Mouse (Mus musculus): ENCODE data around the gene Gm37240. TPM values are rescaled to one million over a fixed set of nuclear protein-coding genes. Genes with fewer than 3 reads are reported as not detected.

Gene Gm37240
- polyA plus RNA-seq, 1 experiment: 0.91 TPM

DNA sequence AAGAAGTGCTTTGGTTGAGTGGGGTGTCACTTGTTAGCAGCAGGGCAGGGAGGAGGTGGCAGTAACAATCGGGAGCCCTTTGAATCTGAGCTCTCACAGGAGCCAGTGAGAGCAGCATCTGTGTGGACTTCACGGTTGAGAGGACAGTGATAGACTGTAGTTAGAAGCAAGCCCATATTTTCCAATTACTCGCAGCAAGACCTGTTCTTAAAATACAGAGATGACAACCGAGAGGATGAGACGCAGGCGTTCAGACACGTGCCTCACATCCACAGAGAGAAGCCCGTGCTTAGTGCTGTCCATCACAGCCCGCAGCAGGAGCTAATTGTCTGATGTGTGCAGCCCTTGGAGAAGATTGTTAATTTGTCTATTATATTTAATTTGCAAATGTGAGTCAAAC lies 465.9 kb downstream of the Gm37240 start:
- Histone ChIP-seq H3K9me3 (replicated peaks; ENCODE audit: control insufficient read depth, insufficient read depth, low read length, poor library complexity, severe bottlenecking) (peaks cover 13% of the 10 kb centered on the region), H3K36me3 (ENCODE audit: control insufficient read depth, insufficient read depth, low read length, poor library complexity, severe bottlenecking) (no peaks in the 10 kb centered on the region), H3K4me1 (ENCODE audit: control insufficient read depth, insufficient read depth, low read length) (no peaks in the 10 kb centered on the region), H3K27ac (ENCODE audit: insufficient read depth, low read length) (no peak overlapping the region), H3K27me3 (ENCODE audit: control insufficient read depth, insufficient read depth, low read length, poor library complexity, severe bottlenecking) (no peaks in the 10 kb centered on the region), H3K4me3 (ENCODE audit: low read depth, low read length) (no peak overlapping the region), H3K9ac (ENCODE audit: low read depth, poor library complexity, severe bottlenecking) (no peak overlapping the region)
- TF ChIP-seq EP300 (IDR thresholded peaks at IDR 0.05; ENCODE audit: insufficient read depth, low read depth, low read length) (no peak), CTCF (IDR thresholded peaks at IDR 0.05; ENCODE audit: low read depth, low read length) (no peak), POLR2A (IDR thresholded peaks at IDR 0.05; ENCODE audit: insufficient read depth, low read length) (no peak)

DNA sequence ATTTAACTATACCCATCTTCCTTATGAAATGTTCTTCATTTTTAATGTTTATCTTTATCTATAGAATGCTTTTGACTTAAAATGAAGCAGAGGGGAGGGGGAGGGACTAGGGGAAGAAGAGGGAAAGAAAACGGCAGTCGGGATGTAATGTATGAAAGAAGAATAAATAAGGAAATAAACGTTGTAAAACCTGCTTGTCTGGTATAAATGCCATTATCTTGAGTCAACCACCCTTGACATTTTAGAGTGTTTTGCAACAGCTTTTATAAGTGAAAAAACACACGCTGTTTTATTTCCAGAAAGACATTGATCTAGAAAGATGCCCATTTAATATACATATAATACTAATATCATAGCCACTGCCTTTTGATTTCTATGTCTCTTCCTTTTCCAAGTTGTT lies 469.7 kb downstream of the Gm37240 start:
- Histone ChIP-seq H3K4me1 (ENCODE audit: control insufficient read depth, insufficient read depth, low read length) (no peaks in the 10 kb centered on the region), H3K9me3 (replicated peaks; ENCODE audit: control insufficient read depth, insufficient read depth, low read length, poor library complexity, severe bottlenecking) (peaks cover 13% of the 10 kb centered on the region), H3K9ac (ENCODE audit: low read depth, poor library complexity, severe bottlenecking) (no peak overlapping the region), H3K27ac (ENCODE audit: insufficient read depth, low read length) (no peak overlapping the region), H3K36me3 (ENCODE audit: control insufficient read depth, insufficient read depth, low read length, poor library complexity, severe bottlenecking) (no peaks in the 10 kb centered on the region), H3K27me3 (ENCODE audit: control insufficient read depth, insufficient read depth, low read length, poor library complexity, severe bottlenecking) (no peaks in the 10 kb centered on the region), H3K4me3 (ENCODE audit: low read depth, low read length) (no peak overlapping the region)
- TF ChIP-seq CTCF (IDR thresholded peaks at IDR 0.05; ENCODE audit: low read depth, low read length) (no peak), EP300 (IDR thresholded peaks at IDR 0.05; ENCODE audit: insufficient read depth, low read depth, low read length) (no peak), POLR2A (IDR thresholded peaks at IDR 0.05; ENCODE audit: insufficient read depth, low read length) (no peak)

DNA sequence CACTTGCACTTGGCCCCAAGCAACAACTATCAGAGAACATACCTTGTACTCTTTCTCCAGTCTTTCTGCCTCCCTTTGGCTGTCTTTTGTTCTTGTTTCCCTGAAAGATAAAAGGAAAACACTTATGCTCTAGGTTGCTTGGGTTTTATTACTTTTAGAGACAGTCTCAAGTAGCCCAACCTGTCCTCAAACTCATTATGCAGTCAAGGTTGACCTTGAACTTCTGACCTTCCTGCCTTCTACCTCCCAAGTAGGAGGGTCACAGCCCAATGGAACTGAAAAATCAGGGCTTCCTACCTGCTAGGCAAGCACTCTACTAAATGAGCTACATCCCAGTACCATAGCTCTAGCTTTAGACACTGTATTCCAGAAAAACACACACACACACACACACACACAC lies 488.5 kb downstream of the Gm37240 start:
- Histone ChIP-seq H3K36me3 (ENCODE audit: control insufficient read depth, insufficient read depth, low read length, poor library complexity, severe bottlenecking) (no peaks in the 10 kb centered on the region), H3K9me3 (replicated peaks; ENCODE audit: control insufficient read depth, insufficient read depth, low read length, poor library complexity, severe bottlenecking) (peaks cover 24% of the 10 kb centered on the region), H3K9ac (ENCODE audit: low read depth, poor library complexity, severe bottlenecking) (no peak overlapping the region), H3K27ac (ENCODE audit: insufficient read depth, low read length) (no peak overlapping the region), H3K4me3 (ENCODE audit: low read depth, low read length) (no peak overlapping the region), H3K27me3 (ENCODE audit: control insufficient read depth, insufficient read depth, low read length, poor library complexity, severe bottlenecking) (no peaks in the 10 kb centered on the region), H3K4me1 (ENCODE audit: control insufficient read depth, insufficient read depth, low read length) (no peaks in the 10 kb centered on the region)
- TF ChIP-seq POLR2A (IDR thresholded peaks at IDR 0.05; ENCODE audit: insufficient read depth, low read length) (no peak), EP300 (IDR thresholded peaks at IDR 0.05; ENCODE audit: insufficient read depth, low read depth, low read length) (no peak), CTCF (IDR thresholded peaks at IDR 0.05; ENCODE audit: low read depth, low read length) (no peak)

DNA sequence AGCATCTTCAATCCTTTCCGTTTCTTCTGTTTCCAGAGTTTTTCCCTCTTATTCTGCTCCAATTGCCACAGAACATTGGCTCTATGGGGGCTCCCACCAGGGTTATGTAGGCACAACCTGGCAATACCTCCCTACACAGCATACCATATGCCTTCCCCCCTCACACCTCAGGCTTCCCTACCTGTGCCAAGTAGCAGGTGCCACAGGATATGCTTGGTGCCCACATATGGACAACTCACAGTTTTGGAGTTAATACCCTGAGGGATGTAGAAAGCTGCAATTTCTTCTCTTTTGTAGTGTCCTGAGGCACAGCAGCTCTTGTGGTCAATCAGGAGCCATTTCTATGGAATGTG lies 488.9 kb downstream of the Gm37240 start:
- H3K27me3 ChIP-seq (ENCODE audit: control insufficient read depth, insufficient read depth, low read length, poor library complexity, severe bottlenecking): no peaks in the 10 kb centered on the region
- TF ChIP-seq POLR2A (IDR thresholded peaks at IDR 0.05; ENCODE audit: insufficient read depth, low read length) (no peak), CTCF (IDR thresholded peaks at IDR 0.05; ENCODE audit: low read depth, low read length) (no peak), EP300 (IDR thresholded peaks at IDR 0.05; ENCODE audit: insufficient read depth, low read depth, low read length) (no peak)
- no peak overlapping the region for H3K4me3 ChIP-seq (ENCODE audit: low read depth, low read length)
- peaks cover 24% of the 10 kb centered on the region for H3K9me3 ChIP-seq (replicated peaks; ENCODE audit: control insufficient read depth, insufficient read depth, low read length, poor library complexity, severe bottlenecking)
- H3K4me1 ChIP-seq (ENCODE audit: control insufficient read depth, insufficient read depth, low read length): no peaks in the 10 kb centered on the region
- H3K36me3 ChIP-seq (ENCODE audit: control insufficient read depth, insufficient read depth, low read length, poor library complexity, severe bottlenecking): no peaks in the 10 kb centered on the region
- H3K27ac ChIP-seq (ENCODE audit: insufficient read depth, low read length): no peak overlapping the region
- H3K9ac ChIP-seq (ENCODE audit: low read depth, poor library complexity, severe bottlenecking): no peak overlapping the region

DNA sequence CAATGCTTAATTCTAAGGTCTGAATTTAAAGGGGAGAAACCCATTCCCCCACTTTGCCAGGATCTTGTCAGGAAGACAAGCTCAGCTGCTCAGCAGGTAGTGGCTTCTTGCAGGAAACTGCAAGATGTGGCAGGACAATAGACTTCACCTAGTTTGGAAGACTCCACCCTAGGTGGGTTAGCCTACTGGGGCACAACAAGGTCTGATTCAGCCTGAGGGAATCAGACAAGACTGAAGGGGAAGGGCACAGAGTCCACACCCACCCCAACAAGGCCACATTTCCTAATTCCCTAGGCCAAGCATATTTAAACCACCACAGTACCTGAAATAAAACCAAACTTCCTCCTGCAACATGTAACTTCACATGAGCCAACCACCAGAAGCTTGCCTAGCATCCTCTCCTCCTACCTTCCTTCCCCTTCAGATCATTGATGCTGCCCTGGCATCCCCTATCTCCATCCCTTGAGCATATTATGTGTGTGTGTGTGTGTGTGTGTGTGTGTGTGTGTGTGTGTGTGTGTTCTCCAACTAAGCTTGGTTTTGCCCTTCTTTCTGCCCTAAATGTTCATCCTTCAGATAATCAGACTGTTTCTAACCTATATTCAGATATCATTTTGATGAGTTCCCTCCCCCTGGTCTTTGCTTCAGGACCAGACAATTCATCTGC lies 489.4 kb downstream of the Gm37240 start:
- no peak overlapping the region for H3K27ac ChIP-seq (ENCODE audit: insufficient read depth, low read length)
- no peak for TF ChIP-seq POLR2A (IDR thresholded peaks at IDR 0.05; ENCODE audit: insufficient read depth, low read length)
- no peak for TF ChIP-seq CTCF (IDR thresholded peaks at IDR 0.05; ENCODE audit: low read depth, low read length)
- TF ChIP-seq EP300 (IDR thresholded peaks at IDR 0.05; ENCODE audit: insufficient read depth, low read depth, low read length): no peak
- peaks cover 24% of the 10 kb centered on the region for H3K9me3 ChIP-seq (replicated peaks; ENCODE audit: control insufficient read depth, insufficient read depth, low read length, poor library complexity, severe bottlenecking)
- no peaks in the 10 kb centered on the region for H3K4me1 ChIP-seq (ENCODE audit: control insufficient read depth, insufficient read depth, low read length)
- H3K27me3 ChIP-seq (ENCODE audit: control insufficient read depth, insufficient read depth, low read length, poor library complexity, severe bottlenecking): no peaks in the 10 kb centered on the region
- H3K9ac ChIP-seq (ENCODE audit: low read depth, poor library complexity, severe bottlenecking): no peak overlapping the region
- no peaks in the 10 kb centered on the region for H3K36me3 ChIP-seq (ENCODE audit: control insufficient read depth, insufficient read depth, low read length, poor library complexity, severe bottlenecking)
- no peak overlapping the region for H3K4me3 ChIP-seq (ENCODE audit: low read depth, low read length)

DNA sequence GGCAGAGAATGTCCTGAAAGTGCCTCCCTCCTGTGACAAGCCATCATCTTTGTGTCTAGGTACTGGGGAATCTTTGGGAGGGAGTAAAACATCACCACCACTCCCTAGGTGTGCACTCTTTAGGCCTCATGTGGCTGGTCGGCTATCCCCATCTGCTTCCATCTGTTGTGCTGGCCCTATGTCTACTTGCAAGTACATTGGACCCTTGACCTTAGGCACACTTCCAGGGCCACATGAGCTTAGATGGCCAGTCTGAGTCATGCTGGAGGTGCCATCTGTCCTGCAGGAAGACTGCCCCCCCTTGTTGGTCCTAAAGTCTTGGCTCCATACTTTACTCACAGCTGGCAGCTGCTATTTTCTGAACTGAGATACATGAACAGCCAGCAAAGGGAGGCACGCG lies 493.9 kb downstream of the Gm37240 start:
- H3K27ac ChIP-seq (ENCODE audit: insufficient read depth, low read length): no peak overlapping the region
- H3K27me3 ChIP-seq (ENCODE audit: control insufficient read depth, insufficient read depth, low read length, poor library complexity, severe bottlenecking): no peaks in the 10 kb centered on the region
- no peaks in the 10 kb centered on the region for H3K36me3 ChIP-seq (ENCODE audit: control insufficient read depth, insufficient read depth, low read length, poor library complexity, severe bottlenecking)
- TF ChIP-seq EP300 (IDR thresholded peaks at IDR 0.05; ENCODE audit: insufficient read depth, low read depth, low read length) (no peak), CTCF (IDR thresholded peaks at IDR 0.05; ENCODE audit: low read depth, low read length) (no peak), POLR2A (IDR thresholded peaks at IDR 0.05; ENCODE audit: insufficient read depth, low read length) (no peak)
- no peak overlapping the region for H3K4me3 ChIP-seq (ENCODE audit: low read depth, low read length)
- H3K9me3 ChIP-seq (replicated peaks; ENCODE audit: control insufficient read depth, insufficient read depth, low read length, poor library complexity, severe bottlenecking): peaks cover 24% of the 10 kb centered on the region
- H3K4me1 ChIP-seq (ENCODE audit: control insufficient read depth, insufficient read depth, low read length): no peaks in the 10 kb centered on the region
- H3K9ac ChIP-seq (ENCODE audit: low read depth, poor library complexity, severe bottlenecking): no peak overlapping the region

Measured in ES-Bruce4 (cell line).